Mouse (Mus musculus) ovary, adult 10 weeks (tissue): ENCODE data around the gene Smok3c. TPM values are rescaled to one million over a fixed set of nuclear protein-coding genes. Genes with fewer than 3 reads are reported as not detected.

ENCODE experiments used
- polyA plus RNA-seq: library from polyadenylated mRNA; stranded (reverse); fragments of 350-450 nt; fragmentation: Illumina TruSeq; extraction: RNeasy Lipid Tissue Mini Kit (QIAGEN cat#74804); gene quantifications from one replicate; pipeline ENCODE4 v1.2.3, GENCODE M21; 2014

Smok3c gene
- not detected for polyA plus RNA-seq

GRCm38 (mm10) chr5:138052894-138053293 lies at the start of gene Smok3c:
Gene Smok3c (plus strand): TSS chr5:138053194.

GRCm38 (mm10) chr5:138020961-138021479 lies 32.0 kb upstream of the Smok3c start, which contains the start of the genes Smok3a and Smok3b:
Gene Smok3a (plus strand): TSS chr5:138021261.
Gene Smok3b (plus strand): TSS chr5:138021429.

GRCm38 (mm10) chr5:138084996-138085395 lies 32.0 kb downstream of the Smok3c start, which contains the start of gene Zkscan1:
Gene Zkscan1 (plus strand): TSS chr5:138085084.

Other genes starting within 250 kb of the Smok3c start
- 0.46 TPM for gene Pilra, start 216.9 kb upstream of the Smok3c start, polyA plus RNA-seq
- gene Pilrb1, start 195.1 kb upstream of the Smok3c start, polyA plus RNA-seq = not detected
- 0.86 TPM for gene Pilrb2, start 181.4 kb upstream of the Smok3c start, polyA plus RNA-seq
- not detected for gene Cyp3a13, start 131.6 kb upstream of the Smok3c start, polyA plus RNA-seq
- gene Gjc3, start 90.1 kb upstream of the Smok3c start, polyA plus RNA-seq = 6.4 TPM
- not detected for gene Azgp1, start 71.7 kb upstream of the Smok3c start, polyA plus RNA-seq
- gene Smok3a, start 31.9 kb upstream of the Smok3c start, polyA plus RNA-seq = not detected
- gene Smok3b, start 31.8 kb upstream of the Smok3c start, polyA plus RNA-seq = not detected
- gene Zkscan1, start 31.9 kb downstream of the Smok3c start, polyA plus RNA-seq = 67.3 TPM
- 20.4 TPM for gene Zscan21, start 63.7 kb downstream of the Smok3c start, polyA plus RNA-seq
- gene Zfp113, start 102.5 kb downstream of the Smok3c start, polyA plus RNA-seq = 36.9 TPM
- 66.2 TPM for gene Cops6, start 107.9 kb downstream of the Smok3c start, polyA plus RNA-seq
- 4.1 TPM for gene Ap4m1, start 118.8 kb downstream of the Smok3c start, polyA plus RNA-seq
- gene Mcm7, start 119.2 kb downstream of the Smok3c start, polyA plus RNA-seq = 28.4 TPM
- 3.8 TPM for gene Taf6, start 134.3 kb downstream of the Smok3c start, polyA plus RNA-seq
- 35.7 TPM for gene Cnpy4, start 134.3 kb downstream of the Smok3c start, polyA plus RNA-seq
- gene Mblac1, start 141.1 kb downstream of the Smok3c start, polyA plus RNA-seq = 0.48 TPM
- 0.54 TPM for gene Nxpe5, start 172.7 kb downstream of the Smok3c start, polyA plus RNA-seq
- gene Lamtor4, start 202.3 kb downstream of the Smok3c start, polyA plus RNA-seq = not detected
- gene BC037034, start 210.8 kb downstream of the Smok3c start, polyA plus RNA-seq = 0.51 TPM
- gene Gal3st4, start 219.6 kb downstream of the Smok3c start, polyA plus RNA-seq = 0.54 TPM
- not detected for gene Gm43720, start 226.8 kb downstream of the Smok3c start, polyA plus RNA-seq
- gene Gpc2, start 226.8 kb downstream of the Smok3c start, polyA plus RNA-seq = 1.1 TPM
- 0.68 TPM for gene Stag3, start 227.0 kb downstream of the Smok3c start, polyA plus RNA-seq